Mouse (Mus musculus): Measurements from ENCODE around the gene Cdk19.

DNA sequence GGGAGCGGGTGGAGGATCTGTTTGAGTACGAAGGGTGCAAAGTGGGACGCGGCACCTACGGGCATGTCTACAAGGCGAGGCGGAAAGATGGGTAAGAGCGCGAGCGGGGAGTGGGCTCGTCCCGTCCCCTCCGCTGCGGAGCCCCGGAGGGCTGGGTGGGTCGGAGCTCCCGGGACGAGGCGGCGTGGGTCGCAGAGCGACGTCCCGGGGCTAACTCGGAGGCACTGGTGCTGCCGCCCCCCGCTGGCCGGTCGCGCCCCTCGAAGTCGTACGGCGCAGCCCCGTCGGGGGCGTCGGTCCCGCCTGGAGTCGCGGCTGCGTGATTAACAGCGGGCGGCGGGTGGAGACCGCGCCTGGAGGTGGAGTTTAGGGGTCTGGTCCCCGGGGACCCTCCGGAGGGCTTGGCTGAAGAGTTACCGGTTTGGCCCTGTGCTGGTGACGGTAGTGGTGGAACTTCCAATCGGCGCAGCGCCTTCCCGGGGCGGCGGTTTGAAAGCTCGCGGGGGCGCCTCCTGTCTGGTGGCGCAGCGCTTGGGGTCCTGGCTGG lies 10.3 kb downstream of the Cdk19 start:
- TF ChIP-seq TAL1 (IDR thresholded peaks at IDR 0.05; ENCODE audit: low read length) (no peak), GATA1 (IDR thresholded peaks at IDR 0.05; ENCODE audit: low read length) (no peak)

All from erythroblast, embryonic 14.5 days (primary cell).